Mouse (Mus musculus) ES-E14 (cell line): ENCODE measurements around the gene Naa10.

ENCODE experiments used
- CHD2 ChIP-seq: IDR thresholded peaks from 2 replicates; pipeline ENCODE4 v1.6.1; 2014; ENCODE audit warnings: mild to moderate bottlenecking, low read depth, low read length, inconsistent platforms
- HCFC1 ChIP-seq: IDR thresholded peaks from 2 replicates; pipeline ENCODE4 v1.6.1; 2012; ENCODE audit warnings: low read length, inconsistent platforms, borderline replicate concordance; ENCODE audit not compliant: insufficient read depth
- ZC3H11A ChIP-seq: IDR thresholded peaks from 2 replicates; pipeline ENCODE4 v1.6.1; 2012; ENCODE audit warnings: low read depth, mild to moderate bottlenecking, inconsistent platforms, low read length, borderline replicate concordance
- ZNF384 ChIP-seq: IDR thresholded peaks from 2 replicates; pipeline ENCODE4 v1.6.1; 2012; ENCODE audit warnings: low read depth, low read length, inconsistent platforms

- TF ChIP-seq ZC3H11A (no peak), HCFC1 (no peak), CHD2 (no peak), ZNF384 (no peak)
Observed at GRCm38 (mm10) chrX:73942294-73942693, 20.6 kb upstream of the Naa10 start.
